Mouse (Mus musculus) midbrain, embryonic 15.5 days (tissue): ENCODE data around the gene Vmn1r210. TPM values are rescaled to one million over a fixed set of nuclear protein-coding genes. Genes with fewer than 3 reads are reported as not detected.
"Not testable (repeated sequence)": the region's sequence is repeated elsewhere in the genome, so short reads cannot be mapped to it uniquely, and the experiment has no call there.

Experiments used
- ATAC-seq: fragments of 200-750 bp; cut with Nextera tagmentation; replicated peaks from 2 replicates; pipeline ENCODE4 v1.8.0; 2017; ENCODE audit warnings: moderate TSS enrichment
- H3K27ac ChIP-seq: fragments of 300-500 bp; sonication (generic); 2 replicates; pipeline ENCODE4 v1.5.1; 2015; ENCODE audit warnings: mild to moderate bottlenecking, inconsistent platforms
- H3K27me3 ChIP-seq: fragments of 300-500 bp; sonication (generic); replicated peaks from 2 replicates; pipeline ENCODE4 v1.6.1; 2015; ENCODE audit warnings: inconsistent platforms
- H3K36me3 ChIP-seq: fragments of 300-500 bp; sonication (generic); replicated peaks from 2 replicates; pipeline ENCODE4 v1.6.1; 2015; ENCODE audit warnings: inconsistent platforms
- H3K4me1 ChIP-seq: fragments of 300-500 bp; sonication (generic); 2 replicates; pipeline ENCODE4 v1.6.1; 2015; ENCODE audit warnings: inconsistent platforms
- H3K4me2 ChIP-seq: fragments of 300-500 bp; sonication (generic); 2 replicates; pipeline ENCODE4 v1.6.1; 2015; ENCODE audit warnings: inconsistent platforms, mild to moderate bottlenecking, moderate library complexity
- H3K4me3 ChIP-seq: fragments of 300-500 bp; sonication (generic); 2 replicates; pipeline ENCODE4 v1.5.1; 2015; ENCODE audit warnings: mild to moderate bottlenecking, inconsistent platforms
- H3K9ac ChIP-seq: fragments of 300-500 bp; sonication (generic); 2 replicates; pipeline ENCODE4 v1.6.1; 2015; ENCODE audit warnings: mild to moderate bottlenecking, inconsistent platforms
- H3K9me3 ChIP-seq: fragments of 300-500 bp; sonication (generic); 2 replicates; pipeline ENCODE4 v1.6.1; 2016; ENCODE audit warnings: inconsistent platforms
- WGBS: fragments of 180-500 bp; shearing (Covaris S2); methylation state at CpG from one replicate; pipeline ENCODE4 v1.1.7; 2015; ENCODE audit warnings: mixed read lengths; 5-methylcytosine and 5-hydroxymethylcytosine counted together
- polyA plus RNA-seq: library from polyadenylated mRNA; unstranded; fragments of >200 nt; fragmentation: Nextera tagmentation; extraction: Ambion mirVana; gene quantifications from 2 replicates; pipeline ENCODE4 v1.2.1, GENCODE M21; 2015

The Vmn1r210 gene
- polyA plus RNA-seq: not detected in 2 replicates

GRCm38 (mm10) chr13:22831248-22831647 lies at the start of gene Vmn1r210:
TSS of gene Vmn1r210 (minus strand) at chr13:22831348.
- Histone ChIP-seq H3K9ac (no peak within 1 kb of the TSS), H3K9me3 (no peaks in the 10 kb centered on the region), H3K36me3 (no peaks in the 10 kb centered on the region), H3K4me3 (no peak within 1 kb of the TSS), H3K27me3 (no peaks in the 10 kb centered on the region), H3K4me1 (no peaks in the 10 kb centered on the region), H3K27ac (no peak within 1 kb of the TSS), H3K4me2 (no peak within 1 kb of the TSS)
- ATAC-seq: no peak
- 60% methylated on average over 4 of the region's 4 CpGs for WGBS

- Histone ChIP-seq H3K9me3 (no peaks in the 10 kb centered on the region), H3K4me1 (no peaks in the 10 kb centered on the region), H3K4me3 (no peak overlapping the region), H3K4me2 (no peak overlapping the region), H3K9ac (no peak overlapping the region), H3K27me3 (no peaks in the 10 kb centered on the region), H3K36me3 (no peaks in the 10 kb centered on the region), H3K27ac (no peak overlapping the region)
- ATAC-seq: no peak
- 97% methylated on average over 1 of the region's 1 CpGs for WGBS
Observed at GRCm38 (mm10) chr13:22879257-22879656, 48.1 kb upstream of the Vmn1r210 start.

GRCm38 (mm10) chr13:22857461-22857860 lies 26.3 kb upstream of the Vmn1r210 start, which contains the start of gene Vmn1r211:
TSS of gene Vmn1r211 (minus strand) at chr13:22857561.
- 73% methylated on average over 1 of the region's 1 CpGs for WGBS
- H3K4me3 ChIP-seq: no peak within 1 kb of the TSS
- no peak within 1 kb of the TSS for H3K4me2 ChIP-seq
- no peak within 1 kb of the TSS for H3K9ac ChIP-seq
- no peaks in the 10 kb centered on the region for H3K27me3 ChIP-seq
- ATAC-seq: no peak
- no peak within 1 kb of the TSS for H3K27ac ChIP-seq
- no peaks in the 10 kb centered on the region for H3K9me3 ChIP-seq
- H3K36me3 ChIP-seq: no peaks in the 10 kb centered on the region
- H3K4me1 ChIP-seq: no peaks in the 10 kb centered on the region

- Histone ChIP-seq H3K9me3 (no peaks in the 10 kb centered on the region), H3K4me2 (no peak overlapping the region), H3K27me3 (no peaks in the 10 kb centered on the region), H3K4me3 (no peak overlapping the region), H3K4me1 (no peaks in the 10 kb centered on the region), H3K36me3 (no peaks in the 10 kb centered on the region), H3K27ac (no peak overlapping the region), H3K9ac (no peak overlapping the region)
- ATAC-seq: no peak
- WGBS: 75% methylated on average over 4 of the region's 4 CpGs
Observed at GRCm38 (mm10) chr13:22854760-22855159, 23.6 kb upstream of the Vmn1r210 start.

GRCm38 (mm10) chr13:22846798-22847197 lies 15.7 kb upstream of the Vmn1r210 start:
- ATAC-seq: no peak
- Histone ChIP-seq H3K4me1 (no peaks in the 10 kb centered on the region), H3K27ac (no peak overlapping the region), H3K9me3 (no peaks in the 10 kb centered on the region), H3K27me3 (no peaks in the 10 kb centered on the region), H3K36me3 (no peaks in the 10 kb centered on the region), H3K4me2 (no peak overlapping the region), H3K4me3 (no peak overlapping the region), H3K9ac (no peak overlapping the region)
- 79% methylated on average over 1 of the region's 1 CpGs for WGBS

- H3K4me2 ChIP-seq, H3K9ac ChIP-seq, H3K9me3 ChIP-seq, ATAC-seq, H3K36me3 ChIP-seq, H3K27ac ChIP-seq, H3K27me3 ChIP-seq, H3K4me1 ChIP-seq, H3K4me3 ChIP-seq: not testable (repeated sequence)
- WGBS: 50% methylated on average over 3 of the region's 3 CpGs
Observed at GRCm38 (mm10) chr13:22844304-22844703, 13.2 kb upstream of the Vmn1r210 start.

GRCm38 (mm10) chr13:22829395-22829794 lies 1.8 kb downstream of the Vmn1r210 start:
- WGBS: 34% methylated on average over 7 of the region's 7 CpGs
- H3K4me3 ChIP-seq, H3K36me3 ChIP-seq, H3K9ac ChIP-seq, H3K27ac ChIP-seq, H3K9me3 ChIP-seq, H3K4me2 ChIP-seq, ATAC-seq, H3K4me1 ChIP-seq, H3K27me3 ChIP-seq: not testable (repeated sequence)

- H3K4me2 ChIP-seq, H3K4me3 ChIP-seq, ATAC-seq, H3K27ac ChIP-seq, H3K9me3 ChIP-seq, H3K36me3 ChIP-seq, H3K27me3 ChIP-seq, H3K4me1 ChIP-seq, H3K9ac ChIP-seq: not testable (repeated sequence)
- WGBS: 98% methylated on average over 1 of the region's 1 CpGs
Observed at GRCm38 (mm10) chr13:22821601-22822000, 9.5 kb downstream of the Vmn1r210 start.

- not testable (repeated sequence) for H3K27ac ChIP-seq, H3K36me3 ChIP-seq, H3K27me3 ChIP-seq, H3K4me2 ChIP-seq, ATAC-seq, H3K9ac ChIP-seq, H3K9me3 ChIP-seq, H3K4me1 ChIP-seq, H3K4me3 ChIP-seq
Observed at GRCm38 (mm10) chr13:22809582-22809981, 21.6 kb downstream of the Vmn1r210 start, which contains the start of gene Vmn1r209. TSS of gene Vmn1r209 (minus strand) at chr13:22809682.

GRCm38 (mm10) chr13:22788096-22788495 lies 43.1 kb downstream of the Vmn1r210 start:
- WGBS: 78% methylated on average over 3 of the region's 3 CpGs
- H3K27ac ChIP-seq, H3K4me1 ChIP-seq, H3K27me3 ChIP-seq, H3K9me3 ChIP-seq, H3K9ac ChIP-seq, H3K36me3 ChIP-seq, H3K4me3 ChIP-seq, ATAC-seq, H3K4me2 ChIP-seq: not testable (repeated sequence)

- not testable (repeated sequence) for H3K4me3 ChIP-seq, H3K4me1 ChIP-seq, H3K9me3 ChIP-seq, H3K4me2 ChIP-seq, H3K27ac ChIP-seq, H3K36me3 ChIP-seq, H3K27me3 ChIP-seq, ATAC-seq, H3K9ac ChIP-seq
Observed at GRCm38 (mm10) chr13:22784159-22784558, 47.0 kb downstream of the Vmn1r210 start.

- no CpG with 5 or more reads among the region's 7 CpGs for WGBS
Observed at GRCm38 (mm10) chr13:22777300-22777699, 53.8 kb downstream of the Vmn1r210 start, which contains the start of gene Vmn1r208. TSS of gene Vmn1r208 (minus strand) at chr13:22777400.

More at GRCm38 (mm10) chr13:22777300-22777699, 53.8 kb downstream of the Vmn1r210 start, which contains the start of gene Vmn1r208:
- not testable (repeated sequence) for H3K27ac ChIP-seq, ATAC-seq, H3K9ac ChIP-seq, H3K4me3 ChIP-seq, H3K4me1 ChIP-seq, H3K36me3 ChIP-seq, H3K4me2 ChIP-seq, H3K9me3 ChIP-seq, H3K27me3 ChIP-seq
